Mouse (Mus musculus) testis, adult 2 months (tissue): ENCODE measurements around the gene Mpp3. TPM values are rescaled to one million over a fixed set of nuclear protein-coding genes. Genes with fewer than 3 reads are reported as not detected.

Source experiments
- H3K27ac ChIP-seq: fragments of 200-500 bp; 2 replicates; pipeline ENCODE4 v1.5.1; 2012; ENCODE audit warnings: low read depth, low read length; ENCODE audit not compliant: control insufficient read depth, insufficient read depth
- H3K27me3 ChIP-seq: fragments of 200-500 bp; 2 replicates; pipeline ENCODE4 v1.6.1; 2012; ENCODE audit warnings: mild to moderate bottlenecking, low read length, moderate library complexity; ENCODE audit not compliant: control insufficient read depth, insufficient read depth
- H3K36me3 ChIP-seq: fragments of 200-500 bp; 2 replicates; pipeline ENCODE4 v1.6.1; 2012; ENCODE audit warnings: mild to moderate bottlenecking, low read length; ENCODE audit not compliant: control insufficient read depth, insufficient read depth
- H3K4me1 ChIP-seq: fragments of 200-500 bp; 2 replicates; pipeline ENCODE4 v1.6.1; 2012; ENCODE audit warnings: low read length; ENCODE audit not compliant: control insufficient read depth, insufficient read depth
- H3K4me3 ChIP-seq: fragments of 200-500 bp; 2 replicates; pipeline ENCODE4 v1.5.1; 2012; ENCODE audit warnings: low read depth, mild to moderate bottlenecking, low read length, moderate library complexity, mixed read lengths; ENCODE audit not compliant: control insufficient read depth
- CTCF ChIP-seq: fragments of 200-500 bp; IDR thresholded peaks from 2 replicates; pipeline ENCODE4 v1.5.1; 2012; ENCODE audit warnings: low read depth, mild to moderate bottlenecking, inconsistent platforms, low read length, moderate library complexity; ENCODE audit not compliant: control insufficient read depth, insufficient read depth, insufficient replicate concordance
- POLR2A ChIP-seq: fragments of 200-500 bp; IDR thresholded peaks from 2 replicates; pipeline ENCODE4 v1.6.1; 2012; ENCODE audit warnings: low read depth, mild to moderate bottlenecking, inconsistent platforms, low read length, moderate library complexity; ENCODE audit not compliant: control insufficient read depth
- polyA plus RNA-seq: library from polyadenylated mRNA; depleted of rRNA; stranded (reverse); fragments of >200 nt; gene quantifications from 2 replicates; pipeline ENCODE4 v1.2.3, GENCODE M21; 2012

The Mpp3 gene
- polyA plus RNA-seq, 1 experiment: 11.0 TPM

- Histone ChIP-seq H3K36me3 (no peaks in the 10 kb centered on the region), H3K4me1 (no peaks in the 10 kb centered on the region)
- TF ChIP-seq POLR2A (no peak), CTCF (no peak)
Measured at GRCm38 (mm10) chr11:102039487-102040137, 11.4 kb upstream of the Mpp3 start.

GRCm38 (mm10) chr11:102037789-102038188 is 9.5 kb upstream of the Mpp3 start:
- Histone ChIP-seq H3K27me3 (no peaks in the 10 kb centered on the region), H3K36me3 (no peaks in the 10 kb centered on the region), H3K4me3 (no peak overlapping the region), H3K27ac (no peak overlapping the region), H3K4me1 (no peaks in the 10 kb centered on the region)
- no peak for TF ChIP-seq CTCF
- TF ChIP-seq POLR2A: no peak

More at GRCm38 (mm10) chr11:102039487-102040137, 11.4 kb upstream of the Mpp3 start:
- H3K27ac ChIP-seq: no peak overlapping the region
- no peaks in the 10 kb centered on the region for H3K27me3 ChIP-seq
- no peak overlapping the region for H3K4me3 ChIP-seq

GRCm38 (mm10) chr11:102036336-102036735 is 8.1 kb upstream of the Mpp3 start:
- Histone ChIP-seq H3K27me3 (no peaks in the 10 kb centered on the region), H3K27ac (no peak overlapping the region), H3K4me1 (no peaks in the 10 kb centered on the region), H3K36me3 (no peaks in the 10 kb centered on the region), H3K4me3 (no peak overlapping the region)
- TF ChIP-seq POLR2A: no peak
- TF ChIP-seq CTCF: no peak

- H3K27ac ChIP-seq: no peak overlapping the region
- H3K36me3 ChIP-seq: no peaks in the 10 kb centered on the region
- H3K4me3 ChIP-seq: no peak overlapping the region
- H3K27me3 ChIP-seq: no peaks in the 10 kb centered on the region
- no peak for TF ChIP-seq CTCF
- TF ChIP-seq POLR2A: no peak
- H3K4me1 ChIP-seq: no peaks in the 10 kb centered on the region
Measured at GRCm38 (mm10) chr11:102035456-102035960, 7.2 kb upstream of the Mpp3 start.

GRCm38 (mm10) chr11:102034887-102035286 is 6.6 kb upstream of the Mpp3 start:
- H3K27me3 ChIP-seq: no peaks in the 10 kb centered on the region
- H3K27ac ChIP-seq: no peak overlapping the region
- no peaks in the 10 kb centered on the region for H3K4me1 ChIP-seq
- no peak overlapping the region for H3K4me3 ChIP-seq
- no peaks in the 10 kb centered on the region for H3K36me3 ChIP-seq
- TF ChIP-seq POLR2A (no peak), CTCF (no peak)

GRCm38 (mm10) chr11:102033055-102033591 is 4.9 kb upstream of the Mpp3 start:
- Histone ChIP-seq H3K27ac (no peak overlapping the region), H3K27me3 (no peaks in the 10 kb centered on the region), H3K4me3 (no peak overlapping the region), H3K36me3 (no peaks in the 10 kb centered on the region), H3K4me1 (no peaks in the 10 kb centered on the region)
- TF ChIP-seq POLR2A (no peak), CTCF (no peak)

- Histone ChIP-seq H3K27me3 (no peaks in the 10 kb centered on the region), H3K4me1 (peaks cover 9% of the 10 kb centered on the region), H3K36me3 (no peaks in the 10 kb centered on the region), H3K4me3 (no peak overlapping the region), H3K27ac (no peak overlapping the region)
- TF ChIP-seq CTCF (no peak), POLR2A (no peak)
Measured at GRCm38 (mm10) chr11:102031149-102031548, 2.9 kb upstream of the Mpp3 start.
